Mouse (Mus musculus) neural tube, embryonic 15.5 days (tissue): ENCODE measurements at regions not wholly inside any gene's neighbourhood (a gene's known extent, or its start where the extent isn't known, plus 50 kb on each side); places are given as distances from the start of the nearest gene placed in this dataset.

Experiments
- ATAC-seq: fragments of 200-750 bp; cut with Nextera tagmentation; 2 replicates; pipeline ENCODE4 v1.8.0; 2017; ENCODE audit warnings: mild to moderate bottlenecking, moderate TSS enrichment, moderate library complexity; ENCODE audit not compliant: low FRiP score
- H3K27ac ChIP-seq: fragments of 300-500 bp; sonication (generic); replicated peaks from 2 replicates; pipeline ENCODE4 v1.5.1; 2015; ENCODE audit warnings: mild to moderate bottlenecking, inconsistent platforms
- H3K27me3 ChIP-seq: fragments of 300-500 bp; sonication (generic); replicated peaks from 2 replicates; pipeline ENCODE4 v1.6.1; 2015; ENCODE audit warnings: inconsistent platforms
- H3K36me3 ChIP-seq: fragments of 300-500 bp; sonication (generic); 2 replicates; pipeline ENCODE4 v1.6.1; 2015; ENCODE audit warnings: inconsistent platforms
- H3K4me1 ChIP-seq: fragments of 300-500 bp; sonication (generic); 2 replicates; pipeline ENCODE4 v1.6.1; 2015; ENCODE audit warnings: inconsistent platforms
- H3K4me2 ChIP-seq: fragments of 300-500 bp; sonication (generic); 2 replicates; pipeline ENCODE4 v1.6.1; 2015; ENCODE audit warnings: inconsistent platforms, mild to moderate bottlenecking, moderate library complexity
- H3K4me3 ChIP-seq: fragments of 300-500 bp; sonication (generic); replicated peaks from 2 replicates; pipeline ENCODE4 v1.5.1; 2015; ENCODE audit warnings: mild to moderate bottlenecking, inconsistent platforms
- H3K9ac ChIP-seq: fragments of 300-500 bp; sonication (generic); replicated peaks from 2 replicates; pipeline ENCODE4 v1.6.1; 2015; ENCODE audit warnings: mild to moderate bottlenecking, inconsistent platforms
- H3K9me3 ChIP-seq: fragments of 300-500 bp; sonication (generic); replicated peaks from 2 replicates; pipeline ENCODE4 v1.6.1; 2016; ENCODE audit warnings: inconsistent platforms
- WGBS: fragments of 180-500 bp; shearing (Covaris S2); methylation state at CpG from one replicate; pipeline ENCODE4 v1.1.7; 2015; ENCODE audit warnings: mixed read lengths; 5-methylcytosine and 5-hydroxymethylcytosine counted together

DNA sequence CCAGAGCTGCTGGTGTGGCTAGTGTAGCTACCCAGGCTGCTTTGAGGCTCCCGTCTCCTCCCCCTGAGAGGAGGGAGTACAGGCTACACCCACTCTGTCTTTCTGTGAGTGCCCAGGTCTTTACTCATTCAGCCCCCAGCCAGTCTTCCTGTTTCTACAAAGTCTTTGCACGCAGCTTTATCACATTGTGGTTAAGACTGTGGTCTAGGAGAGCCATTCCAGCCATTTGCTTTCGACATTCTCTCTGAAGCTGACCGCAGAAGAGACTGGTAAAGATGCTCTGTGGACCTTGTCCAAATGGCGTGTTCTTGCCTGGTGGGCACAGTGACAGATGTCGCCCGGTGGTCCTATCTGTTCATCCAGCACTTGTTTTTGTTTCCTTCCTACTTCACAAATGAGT is 62.0 kb downstream of the Tpra1 start:
- Histone ChIP-seq H3K4me3 (no peak overlapping the region), H3K27me3 (no peaks in the 10 kb centered on the region), H3K4me1 (peaks cover 28% of the 10 kb centered on the region), H3K9ac (no peak overlapping the region), H3K4me2 (no peak overlapping the region), H3K9me3 (no peaks in the 10 kb centered on the region), H3K36me3 (no peaks in the 10 kb centered on the region), H3K27ac (no peak overlapping the region)
- 70% methylated on average over 7 of the region's 7 CpGs for WGBS
- ATAC-seq: no peak

DNA sequence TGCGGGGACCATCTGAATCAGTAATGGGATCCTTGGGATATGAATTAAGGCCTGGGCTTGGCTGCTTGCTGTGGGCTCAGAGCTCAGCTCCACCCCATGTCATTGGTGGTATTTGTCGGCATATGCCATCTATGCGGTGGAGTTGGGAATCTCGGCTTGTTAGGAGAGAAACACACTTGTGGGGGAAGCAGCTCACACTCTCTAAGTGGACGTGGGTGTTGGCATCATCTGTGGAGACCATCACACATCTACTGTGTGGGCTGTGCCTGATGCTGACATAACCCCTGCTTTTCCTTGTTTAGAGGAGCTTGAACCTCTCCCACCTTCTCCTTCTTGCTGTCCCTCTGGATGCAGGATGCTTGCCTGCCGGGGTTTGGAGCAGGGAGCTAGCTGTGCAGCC is 62.9 kb downstream of the Tpra1 start:
- no peak for ATAC-seq
- H3K9ac ChIP-seq: no peak overlapping the region
- WGBS: 87% methylated on average over 6 of the region's 6 CpGs
- H3K9me3 ChIP-seq: no peaks in the 10 kb centered on the region
- H3K4me3 ChIP-seq: no peak overlapping the region
- H3K4me2 ChIP-seq: no peak overlapping the region
- H3K27me3 ChIP-seq: no peaks in the 10 kb centered on the region
- H3K27ac ChIP-seq: no peak overlapping the region
- H3K36me3 ChIP-seq: no peaks in the 10 kb centered on the region
- H3K4me1 ChIP-seq: peaks cover 22% of the 10 kb centered on the region

DNA sequence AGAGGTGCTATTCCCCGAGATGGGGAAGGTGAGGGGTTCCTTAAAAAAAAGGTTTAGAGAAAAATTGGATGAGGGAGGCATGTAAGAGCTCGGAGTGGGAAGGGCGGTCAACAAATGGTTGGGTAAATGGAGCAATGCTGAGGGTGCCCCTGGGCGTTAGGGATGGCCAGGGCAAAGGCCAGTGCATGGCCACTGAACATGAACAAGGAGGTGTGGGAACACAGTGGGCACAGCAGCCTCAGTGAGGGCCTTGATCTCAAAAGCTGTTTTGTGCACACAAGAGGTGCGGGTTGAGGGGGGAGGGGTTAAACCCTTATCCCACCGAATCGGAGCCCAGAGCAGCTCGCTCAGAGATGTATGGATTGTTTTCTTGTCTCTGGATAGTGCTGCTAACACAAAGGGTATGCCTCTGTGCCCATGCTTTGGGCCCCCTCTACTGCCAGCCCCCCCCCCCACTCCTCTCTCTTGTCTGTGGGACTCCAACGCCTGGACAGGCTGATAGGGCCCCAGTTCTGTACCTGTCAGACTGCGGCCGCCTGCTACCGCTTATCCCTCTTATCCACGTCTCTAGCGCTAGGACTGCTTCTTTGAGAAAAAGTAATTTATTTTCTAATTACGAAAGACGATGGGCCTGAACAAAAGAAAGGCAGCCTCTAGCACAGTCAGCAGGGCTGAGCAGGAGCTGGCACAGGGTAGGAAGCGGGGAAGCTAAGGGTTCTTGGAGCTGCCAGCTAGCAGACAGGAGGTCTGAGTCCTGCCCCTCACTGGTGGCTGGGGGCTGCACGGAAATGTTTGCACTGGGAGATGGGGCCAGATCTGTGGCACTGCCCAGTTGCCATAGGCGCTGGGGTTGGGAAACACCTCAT is 63.5 kb downstream of the Tpra1 start:
- Histone ChIP-seq H3K4me3 (no peak overlapping the region), H3K9me3 (no peaks in the 10 kb centered on the region), H3K4me1 (peaks cover 16% of the 10 kb centered on the region), H3K36me3 (no peaks in the 10 kb centered on the region), H3K27ac (no peak overlapping the region; the same call in 1 of the 2 replicates), H3K27me3 (no peaks in the 10 kb centered on the region), H3K4me2 (no peak overlapping the region), H3K9ac (no peak overlapping the region)
- WGBS: 41% methylated on average over 19 of the region's 19 CpGs
- ATAC-seq: peak; percentile 61

DNA sequence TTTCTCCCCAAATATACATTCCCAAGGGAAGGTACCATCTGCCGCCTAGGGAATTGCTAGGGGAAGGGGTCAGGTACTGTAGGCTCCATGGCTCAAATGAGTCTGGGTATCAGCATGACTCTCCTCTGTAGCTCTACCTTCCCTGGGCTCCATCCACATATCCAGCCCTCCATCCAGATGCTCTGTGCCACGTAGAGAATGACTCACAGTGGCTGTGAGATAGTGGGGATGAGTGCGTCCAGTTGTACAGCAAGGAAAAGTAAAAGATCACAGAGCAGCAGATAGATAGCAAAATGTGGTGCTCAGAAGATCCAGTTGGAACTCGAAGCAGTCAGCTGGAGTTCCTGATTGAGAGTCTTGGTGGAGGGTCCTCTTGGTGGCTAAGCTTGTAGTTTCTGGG is 64.5 kb downstream of the Tpra1 start:
- Histone ChIP-seq H3K27me3 (no peaks in the 10 kb centered on the region), H3K27ac (no peak overlapping the region), H3K9ac (no peak overlapping the region), H3K9me3 (no peaks in the 10 kb centered on the region), H3K36me3 (no peaks in the 10 kb centered on the region), H3K4me1 (peaks cover 19% of the 10 kb centered on the region), H3K4me3 (no peak overlapping the region), H3K4me2 (no peak overlapping the region)
- no peak for ATAC-seq
- 88% methylated on average over 4 of the region's 4 CpGs for WGBS

DNA sequence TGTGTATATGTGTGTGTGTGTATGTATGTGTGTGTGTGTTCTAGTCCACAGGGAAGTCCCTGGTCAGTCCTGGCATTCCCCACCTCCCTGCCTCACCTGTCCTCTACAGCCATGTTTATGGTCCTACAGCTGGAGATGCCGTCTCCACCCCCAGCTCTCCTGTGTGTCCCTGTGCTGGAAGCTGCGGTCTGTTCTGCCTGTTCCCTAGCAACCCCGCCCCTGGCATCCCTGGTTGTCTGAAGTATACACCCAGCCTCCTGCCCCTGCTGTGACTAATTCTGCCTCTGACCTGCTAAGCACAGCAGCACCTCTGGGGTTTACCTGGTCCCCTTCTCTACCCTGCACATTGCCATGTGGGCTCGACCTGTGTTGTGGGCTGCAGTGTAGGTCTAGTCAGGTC is 66.8 kb downstream of the Tpra1 start:
- H3K27me3 ChIP-seq: no peaks in the 10 kb centered on the region
- peaks cover 30% of the 10 kb centered on the region for H3K4me1 ChIP-seq
- H3K9me3 ChIP-seq: no peaks in the 10 kb centered on the region
- no peak overlapping the region for H3K4me2 ChIP-seq
- H3K27ac ChIP-seq: no peak overlapping the region
- ATAC-seq: no peak
- no peak overlapping the region for H3K4me3 ChIP-seq
- 22% methylated on average over 4 of the region's 4 CpGs for WGBS
- H3K36me3 ChIP-seq: no peaks in the 10 kb centered on the region
- H3K9ac ChIP-seq: no peak overlapping the region

DNA sequence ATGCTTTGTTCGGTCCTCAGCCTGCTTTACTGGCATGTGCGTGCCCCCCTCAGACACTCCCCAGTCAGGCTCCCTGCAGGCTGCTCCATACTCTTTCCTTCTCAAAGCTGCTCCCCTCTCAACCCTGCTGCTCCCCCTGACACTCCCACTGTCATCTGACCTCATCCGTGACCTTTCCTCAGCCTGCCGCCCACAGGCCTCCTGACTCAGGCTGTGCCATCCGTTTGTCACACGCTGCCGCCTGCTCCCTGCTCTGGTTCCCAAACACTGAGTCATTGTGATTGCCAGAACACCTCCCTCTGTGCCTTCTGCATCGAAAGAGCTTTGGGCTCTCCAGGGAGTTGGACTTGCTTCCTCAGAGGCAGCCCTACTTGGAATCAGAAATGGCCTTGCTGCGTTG is 69.7 kb downstream of the Tpra1 start:
- Histone ChIP-seq H3K4me3 (no peak overlapping the region), H3K4me1 (peaks cover 36% of the 10 kb centered on the region), H3K27ac (no peak overlapping the region), H3K27me3 (no peaks in the 10 kb centered on the region), H3K4me2 (no peak overlapping the region), H3K36me3 (no peaks in the 10 kb centered on the region), H3K9me3 (no peaks in the 10 kb centered on the region), H3K9ac (no peak overlapping the region)
- WGBS: 10% methylated on average over 9 of the region's 9 CpGs
- ATAC-seq: no peak

DNA sequence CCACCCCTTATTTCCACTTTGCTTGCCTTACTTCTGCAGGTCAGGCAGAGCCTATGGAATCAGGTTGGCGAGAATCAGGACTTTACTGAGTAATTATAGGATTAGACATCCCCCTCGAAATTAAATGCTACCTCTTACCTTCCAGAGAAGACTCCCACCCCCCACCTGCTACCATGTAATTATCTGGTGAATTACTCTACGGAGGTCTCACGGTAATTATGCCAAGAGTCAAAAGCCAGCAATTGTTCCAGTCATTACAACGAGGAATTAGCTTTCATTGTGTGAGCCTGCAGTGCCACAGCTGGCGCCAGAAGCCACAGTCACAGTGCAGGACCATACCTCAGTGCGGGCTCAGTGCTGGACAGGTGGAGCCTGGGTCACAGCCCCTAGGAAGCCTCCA is 72.4 kb downstream of the Tpra1 start:
- H3K27me3 ChIP-seq: no peaks in the 10 kb centered on the region
- H3K4me3 ChIP-seq: no peak overlapping the region
- H3K27ac ChIP-seq: peak overlapping the region; percentile 28
- WGBS: 11% methylated on average over 7 of the region's 7 CpGs
- no peak overlapping the region for H3K9ac ChIP-seq
- H3K4me2 ChIP-seq: no peak overlapping the region
- no peak for ATAC-seq
- peaks cover 58% of the 10 kb centered on the region for H3K4me1 ChIP-seq
- H3K36me3 ChIP-seq: no peaks in the 10 kb centered on the region
- no peaks in the 10 kb centered on the region for H3K9me3 ChIP-seq

DNA sequence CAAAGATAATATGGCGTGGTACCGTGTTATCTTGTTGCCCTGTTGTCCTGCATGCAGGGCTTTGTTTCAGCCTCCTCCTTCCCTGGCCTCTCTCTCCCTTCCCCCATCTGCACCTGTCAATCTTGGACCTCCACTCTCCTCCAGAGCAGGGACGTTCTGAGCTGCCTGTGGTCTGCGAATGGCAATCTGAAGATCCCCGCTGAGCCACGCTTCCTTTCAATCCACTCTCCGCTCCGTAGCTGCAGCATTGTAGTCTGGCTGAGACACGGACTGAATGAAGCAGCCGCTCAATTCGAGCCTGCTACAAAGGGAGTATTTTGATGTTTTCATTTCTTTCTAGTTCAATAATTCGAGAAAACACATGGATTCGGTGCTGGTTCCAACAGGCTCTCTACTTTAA is 74.5 kb downstream of the Tpra1 start:
- H3K4me1 ChIP-seq: peaks cover 65% of the 10 kb centered on the region
- ATAC-seq: no peak

DNA sequence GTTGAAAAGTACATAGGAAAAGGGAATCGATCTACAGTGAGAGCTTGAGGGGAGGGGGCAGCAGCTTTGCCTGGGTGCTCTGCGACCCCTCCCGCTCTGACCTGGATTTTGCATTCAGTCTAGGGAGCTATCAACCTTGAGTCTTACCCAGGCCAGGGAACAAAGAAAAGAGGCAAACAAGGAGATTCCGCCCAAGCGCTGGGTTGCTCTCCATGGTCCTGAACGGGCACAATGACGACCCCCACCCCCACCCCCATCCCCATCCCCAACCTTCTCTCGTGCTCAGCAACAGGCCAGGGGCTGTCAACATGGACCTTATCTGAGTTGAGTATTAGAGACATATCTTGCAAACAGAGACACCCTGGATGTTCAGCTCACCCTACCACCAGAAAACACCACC is 74.9 kb downstream of the Tpra1 start:
- Histone ChIP-seq H3K4me2 (peak overlapping the region; percentile 15; the same call in 1 of the 2 replicates), H3K4me3 (no peak overlapping the region), H3K9me3 (no peaks in the 10 kb centered on the region), H3K4me1 (peaks cover 62% of the 10 kb centered on the region), H3K36me3 (no peaks in the 10 kb centered on the region), H3K9ac (no peak overlapping the region), H3K27ac (no peak overlapping the region), H3K27me3 (no peaks in the 10 kb centered on the region)
- ATAC-seq: no peak
- 6% methylated on average over 8 of the region's 8 CpGs for WGBS

More for the DNA sequence above, 74.5 kb downstream of the Tpra1 start:
- 8% methylated on average over 13 of the region's 13 CpGs for WGBS
- peak overlapping the region; percentile 15; the same call in 1 of the 2 replicates for H3K4me2 ChIP-seq
- H3K9me3 ChIP-seq: no peaks in the 10 kb centered on the region
- no peaks in the 10 kb centered on the region for H3K36me3 ChIP-seq
- H3K9ac ChIP-seq: no peak overlapping the region
- H3K27me3 ChIP-seq: no peaks in the 10 kb centered on the region
- 0 out of 2 replicates have a peak overlapping the region, but pooled peaks have one; percentile 29 for H3K27ac ChIP-seq
- no peak overlapping the region for H3K4me3 ChIP-seq

DNA sequence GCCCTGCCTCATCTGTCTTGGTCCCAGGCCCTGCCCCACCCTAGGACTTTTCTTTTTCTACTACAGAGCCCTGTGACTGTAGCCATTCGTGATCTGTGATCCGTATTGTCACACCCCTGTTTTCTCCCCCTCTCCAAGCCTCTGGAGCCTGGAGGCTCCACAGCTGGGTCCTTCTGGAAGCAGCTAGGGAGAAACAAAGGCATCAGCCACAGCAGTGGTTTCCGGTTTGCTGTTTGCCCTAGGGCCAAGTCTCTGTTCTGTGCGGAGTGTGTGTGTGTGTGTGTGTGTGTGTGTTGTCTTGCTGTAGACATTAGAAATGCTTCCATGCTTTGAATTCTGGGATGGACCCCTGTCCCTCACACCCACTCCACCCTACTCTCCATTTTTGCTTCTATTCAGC is 76.9 kb downstream of the Tpra1 start:
- no peak overlapping the region for H3K9ac ChIP-seq
- H3K36me3 ChIP-seq: no peaks in the 10 kb centered on the region
- H3K27ac ChIP-seq: no peak overlapping the region
- ATAC-seq: no peak
- H3K4me1 ChIP-seq: peaks cover 58% of the 10 kb centered on the region
- no peak overlapping the region for H3K4me2 ChIP-seq
- H3K27me3 ChIP-seq: peaks cover 7% of the 10 kb centered on the region; the same call in 1 of the 2 replicates
- WGBS: 26% methylated on average over 4 of the region's 4 CpGs
- no peaks in the 10 kb centered on the region for H3K9me3 ChIP-seq
- H3K4me3 ChIP-seq: no peak overlapping the region

DNA sequence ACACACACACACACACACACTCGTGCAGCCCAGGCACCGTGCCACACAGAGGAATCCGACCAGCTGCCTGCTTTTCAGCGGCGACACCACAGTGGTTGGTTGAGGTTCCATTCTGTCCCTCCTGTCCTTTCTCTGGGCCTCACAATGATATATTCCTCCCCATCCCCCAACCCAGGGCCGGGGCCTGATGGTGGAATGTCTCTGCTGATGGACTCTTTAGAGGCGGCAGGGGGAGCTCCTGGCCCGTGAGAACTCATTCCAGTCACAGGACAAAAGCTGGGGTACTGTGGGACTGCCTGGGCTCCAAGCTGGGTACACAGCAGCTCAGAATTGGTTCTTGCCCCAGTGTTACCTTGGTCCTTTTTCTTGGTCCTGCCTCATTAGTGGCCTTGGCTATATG is 78.1 kb downstream of the Tpra1 start:
- Histone ChIP-seq H3K4me2 (no peak overlapping the region), H3K4me3 (no peak overlapping the region), H3K4me1 (peaks cover 52% of the 10 kb centered on the region), H3K27ac (0 out of 2 replicates have a peak overlapping the region, but pooled peaks have one; percentile 41), H3K36me3 (no peaks in the 10 kb centered on the region), H3K9ac (no peak overlapping the region), H3K27me3 (peaks cover 7% of the 10 kb centered on the region; the same call in 1 of the 2 replicates), H3K9me3 (no peaks in the 10 kb centered on the region)
- peak; percentile 83 for ATAC-seq
- 1% methylated on average over 8 of the region's 8 CpGs for WGBS

DNA sequence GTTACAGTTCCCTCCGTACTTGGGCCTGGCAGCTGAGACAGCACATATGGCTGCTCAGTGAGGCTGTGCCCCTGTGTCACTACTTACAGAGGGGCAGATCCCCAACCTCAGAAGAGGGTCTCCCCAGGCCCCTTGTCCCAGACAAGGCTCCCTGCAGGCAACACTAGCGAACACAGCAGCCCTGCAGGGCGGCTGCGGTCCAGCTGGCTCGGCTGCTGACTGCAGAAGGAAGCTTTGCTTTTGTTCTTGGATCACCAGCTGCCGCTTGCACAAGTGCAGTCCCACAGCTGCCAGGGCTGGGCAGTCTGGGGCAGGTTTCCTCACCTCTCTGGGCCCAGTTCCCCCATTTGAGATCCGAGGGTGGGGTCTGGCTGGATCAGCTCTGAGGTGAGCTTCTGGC is 79.5 kb downstream of the Tpra1 start:
- peaks cover 46% of the 10 kb centered on the region for H3K4me1 ChIP-seq
- ATAC-seq: no peak
- peaks cover 7% of the 10 kb centered on the region for H3K27me3 ChIP-seq
- no peak overlapping the region for H3K4me3 ChIP-seq
- no peaks in the 10 kb centered on the region for H3K36me3 ChIP-seq
- WGBS: 13% methylated on average over 7 of the region's 7 CpGs
- H3K27ac ChIP-seq: no peak overlapping the region
- H3K9ac ChIP-seq: no peak overlapping the region
- H3K4me2 ChIP-seq: no peak overlapping the region
- H3K9me3 ChIP-seq: no peaks in the 10 kb centered on the region
